Mouse (Mus musculus) neural tube, postnatal 0 days (tissue): ENCODE data around the gene Ugt1a10. TPM values are rescaled to one million over a fixed set of nuclear protein-coding genes. Genes with fewer than 3 reads are reported as not detected.

Source experiments
- microRNA-seq: library from miRNA; unstranded; fragments of <30 nt; microRNA quantifications from one replicate; pipeline ENCODE4, GENCODE M21; 2016
- polyA plus RNA-seq: library from polyadenylated mRNA; unstranded; fragments of >200 nt; fragmentation: Nextera tagmentation; extraction: Ambion mirVana; gene quantifications from 2 replicates; pipeline ENCODE4 v1.2.1, GENCODE M21; 2015

The Ugt1a10 gene
- polyA plus RNA-seq: not detected in 2 replicates

DNA sequence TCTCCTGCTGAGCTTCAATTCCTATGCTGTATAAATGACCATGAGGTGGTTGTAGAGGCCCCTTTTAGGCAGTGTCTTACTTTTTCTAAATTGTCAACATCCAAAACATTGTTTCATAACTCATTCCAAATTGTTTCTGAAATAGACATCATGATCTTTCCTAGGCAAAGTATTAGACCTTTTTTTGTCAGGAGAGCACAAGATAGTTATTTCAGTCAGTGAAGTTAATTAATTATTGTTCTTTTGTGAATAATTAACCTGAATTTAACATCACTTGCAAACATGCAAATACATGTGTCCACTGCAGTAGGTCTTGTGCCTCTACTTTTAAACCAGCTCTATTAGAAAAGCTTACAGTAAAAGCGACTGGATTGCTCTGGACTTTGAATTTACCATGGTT, at the start of gene Ugt1a10:
Gene Ugt1a10 (plus strand): TSS at position 301 of the 400 bp plus-strand sequence.

GRCm38 (mm10) chr1:88008211-88008697, 46.9 kb upstream of the Ugt1a10 start, which contains the start of gene Usp40:
Usp40 (minus strand) TSS chr1:88008551.

DNA sequence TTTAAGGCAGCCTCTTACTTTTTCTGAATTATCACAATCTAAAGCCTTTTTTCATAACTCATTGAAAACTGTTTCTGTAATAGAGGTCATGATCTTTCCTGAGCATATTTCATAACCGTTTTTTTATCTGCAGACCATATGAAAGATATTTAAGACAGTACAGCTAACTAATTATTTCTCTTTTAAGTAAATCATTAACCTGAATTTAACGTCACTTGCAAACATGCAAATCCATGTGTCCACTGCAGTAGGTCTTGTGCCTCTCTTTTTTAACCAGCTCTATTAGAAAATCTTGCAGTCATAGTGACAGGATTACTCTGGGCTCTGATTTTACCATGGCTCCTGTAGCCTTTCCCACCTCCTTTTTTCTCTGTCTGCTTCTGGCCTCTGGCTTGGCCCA, 15.3 kb downstream of the Ugt1a10 start, which contains the start of gene Ugt1a9:
Gene Ugt1a9 (plus strand): TSS at position 306 of the 400 bp plus-strand sequence.

DNA sequence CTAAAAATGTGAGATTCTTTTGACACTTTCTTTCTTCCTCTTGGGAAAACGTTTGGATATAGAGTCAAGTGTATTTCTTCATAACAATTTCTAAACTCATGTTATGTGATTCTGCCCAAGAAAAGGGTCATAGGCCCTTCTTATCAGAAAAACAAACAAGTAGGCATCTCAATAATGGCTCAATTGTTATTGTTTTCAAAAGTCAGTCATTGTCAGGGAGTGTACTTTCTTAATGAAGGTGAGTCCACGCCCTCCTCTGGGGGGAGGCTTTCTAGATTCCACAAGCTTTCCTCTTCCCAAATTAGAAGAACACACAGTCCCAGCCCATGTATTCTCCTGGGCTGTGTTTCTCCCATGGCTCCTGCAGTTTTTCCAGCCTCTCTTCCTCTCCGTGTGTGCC, 32.3 kb downstream of the Ugt1a10 start, which contains the start of gene Ugt1a8:
Gene Ugt1a8 (plus strand): TSS at position 301 of the 400 bp plus-strand sequence.

GRCm38 (mm10) chr1:88094941-88095492, 39.8 kb downstream of the Ugt1a10 start, which contains the start of gene Ugt1a7c:
Ugt1a7c (plus strand) TSS chr1:88095062.

GRCm38 (mm10) chr1:88103019-88103418, 47.8 kb downstream of the Ugt1a10 start, which contains the start of gene Ugt1a6b:
Ugt1a6b (plus strand) TSS chr1:88103252.

DNA sequence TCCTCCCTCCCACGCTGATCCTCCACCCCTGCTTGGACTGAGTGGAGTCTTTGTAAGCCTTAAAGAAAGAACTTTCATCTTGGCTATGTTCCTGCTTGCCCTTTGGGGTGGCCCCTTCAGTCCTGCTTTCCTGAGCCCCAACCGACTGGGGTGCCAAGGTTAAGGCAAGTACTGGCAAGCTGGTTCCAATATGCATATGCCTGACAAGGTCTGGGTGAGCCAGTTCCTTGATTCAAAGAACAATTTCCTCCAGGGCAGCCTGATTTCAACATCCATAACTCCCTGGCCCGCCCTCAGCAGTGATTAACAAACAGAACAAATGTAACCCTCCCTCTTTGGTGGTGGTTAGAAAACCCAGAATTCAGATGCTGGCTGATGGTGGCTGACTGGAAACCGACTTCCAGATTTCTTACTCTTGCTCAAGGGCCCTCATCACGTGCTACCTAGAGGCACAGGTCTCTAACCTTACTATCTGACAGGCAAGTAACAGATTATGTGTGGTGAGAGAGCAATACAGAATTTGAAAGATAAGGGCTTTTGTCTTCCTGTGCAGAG, 79.3 kb downstream of the Ugt1a10 start, which contains the start of gene Ugt1a6a:
Gene Ugt1a6a (plus strand): TSS at position 353 of the 555 bp plus-strand sequence.

GRCm38 (mm10) chr1:88165711-88166110, 110.5 kb downstream of the Ugt1a10 start, which contains the start of gene Ugt1a5:
Ugt1a5 (plus strand) TSS chr1:88166012.

DNA sequence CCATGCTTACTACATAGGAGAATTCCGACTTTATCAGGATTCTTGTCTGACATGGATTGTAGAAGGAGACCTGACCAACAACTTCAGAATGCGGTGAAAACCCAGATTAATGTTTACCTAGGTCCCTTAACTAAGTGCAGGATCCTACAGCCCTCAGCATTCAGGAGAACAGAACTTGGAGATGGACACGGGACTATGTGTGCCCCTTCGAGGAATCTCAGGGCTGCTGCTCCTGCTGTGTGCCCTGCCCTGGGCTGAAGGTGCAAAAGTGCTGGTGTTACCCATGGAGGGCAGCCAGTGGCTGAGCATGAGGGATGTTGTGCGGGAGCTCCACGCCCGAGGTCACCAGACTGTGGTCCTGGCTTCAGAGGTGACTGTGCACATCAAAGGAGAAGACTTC, 145.3 kb downstream of the Ugt1a10 start, which contains the start of gene Ugt1a2:
Gene Ugt1a2 (plus strand): TSS at position 146 of the 400 bp plus-strand sequence.

GRCm38 (mm10) chr1:88205294-88205922, 150.2 kb downstream of the Ugt1a10 start, which contains the start of gene Dnajb3:
Dnajb3 (minus strand) TSS chr1:88205782.

GRCm38 (mm10) chr1:88211812-88212211, 156.6 kb downstream of the Ugt1a10 start, which contains the start of gene Ugt1a1:
Ugt1a1 (plus strand) TSS chr1:88211959.

DNA sequence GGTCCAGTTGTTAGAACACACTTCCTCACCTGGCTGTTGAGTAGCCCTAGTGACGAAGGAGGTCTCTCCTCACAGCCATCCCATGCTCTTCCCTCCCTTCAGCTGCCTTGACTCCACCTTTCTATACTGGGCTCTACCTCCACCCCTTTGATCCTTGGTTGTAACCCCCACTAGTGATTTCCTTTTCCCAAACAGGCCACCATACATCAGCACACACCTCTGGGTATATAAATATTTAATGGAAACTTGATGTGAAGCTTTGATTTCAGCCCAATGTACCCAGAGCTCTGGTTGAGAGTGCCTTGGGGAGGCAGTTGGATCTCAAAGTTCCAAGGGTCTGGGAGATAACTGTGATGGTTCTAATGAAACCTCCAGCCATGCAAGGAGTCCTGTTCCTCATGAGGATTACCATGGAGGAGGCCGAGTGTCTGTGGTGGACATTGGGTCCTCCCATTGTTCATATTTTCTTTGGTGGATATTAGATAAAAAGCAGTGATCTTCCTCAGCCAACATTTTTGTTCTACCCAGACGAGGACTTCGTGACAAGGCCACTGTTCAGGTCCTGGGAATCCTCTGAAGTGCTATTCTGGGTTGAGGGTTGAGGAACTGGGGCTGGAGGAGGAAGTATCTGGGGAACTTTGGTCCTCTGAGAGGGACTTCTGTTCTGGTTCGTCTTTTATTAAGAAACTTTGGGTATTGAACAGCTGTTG, 171.6 kb downstream of the Ugt1a10 start, which contains the start of gene Mroh2a:
Gene Mroh2a (plus strand): TSS at position 317 of the 710 bp plus-strand sequence.

Small RNA genes lying within 50 kb of the gene (microRNA-seq; reads per million reads assigned to microRNA genes)
- gene Gm25198: not detected

Other genes starting within 250 kb of the Ugt1a10 start
- 27.7 and 37.4 TPM in 2 replicates for gene Dgkd, start 202.1 kb upstream of the Ugt1a10 start, polyA plus RNA-seq
- 11.5 and 13.5 TPM in 2 replicates for gene Usp40, start 46.8 kb upstream of the Ugt1a10 start, polyA plus RNA-seq
- gene Ugt1a9, start 15.4 kb downstream of the Ugt1a10 start, polyA plus RNA-seq: 0.17 TPM in 1 of 2 replicates, not detected in the other
- gene Ugt1a8, start 32.4 kb downstream of the Ugt1a10 start, polyA plus RNA-seq: not detected in 2 replicates
- gene Ugt1a7c, start 39.7 kb downstream of the Ugt1a10 start, polyA plus RNA-seq: 1.7 and 2.7 TPM in 2 replicates
- not detected in 2 replicates for gene Ugt1a6b, start 47.9 kb downstream of the Ugt1a10 start, polyA plus RNA-seq
- gene Ugt1a6a, start 79.4 kb downstream of the Ugt1a10 start, polyA plus RNA-seq: 3.5 and 4.2 TPM in 2 replicates
- gene Ugt1a5, start 110.6 kb downstream of the Ugt1a10 start, polyA plus RNA-seq: not detected in 2 replicates
- 0.08 and 0.11 TPM in 2 replicates for gene Ugt1a2, start 145.2 kb downstream of the Ugt1a10 start, polyA plus RNA-seq
- 11.7 and 14.8 TPM in 2 replicates for gene Dnajb3, start 150.4 kb downstream of the Ugt1a10 start, polyA plus RNA-seq
- 0.08 and 0.23 TPM in 2 replicates for gene Ugt1a1, start 156.6 kb downstream of the Ugt1a10 start, polyA plus RNA-seq
- 0.36 and 0.39 TPM in 2 replicates for gene Mroh2a, start 171.6 kb downstream of the Ugt1a10 start, polyA plus RNA-seq
- 34.9 and 40.6 TPM in 2 replicates for gene Hjurp, start 222.2 kb downstream of the Ugt1a10 start, polyA plus RNA-seq
- gene Trpm8, start 222.3 kb downstream of the Ugt1a10 start, polyA plus RNA-seq: 0.19 and 0.35 TPM in 2 replicates